Mouse (Mus musculus) hindbrain, embryonic 10.5 days (tissue): ENCODE measurements at regions not wholly inside any gene's neighbourhood (a gene's known extent, or its start where the extent isn't known, plus 50 kb on each side); places are given as distances from the start of the nearest gene placed in this dataset.
"Not testable (repeated sequence)": the region's sequence is repeated elsewhere in the genome, so short reads cannot be mapped to it uniquely, and the experiment has no call there.

ENCODE experiments used
- DNase-seq: peaks from one replicate; pipeline ENCODE4 v3.0.0-alpha.2; 2017; ENCODE audit warnings: low spot score
- H3K27ac ChIP-seq: fragments of 300-500 bp; sonication (generic); 2 replicates; pipeline ENCODE4 v1.5.1; 2016; ENCODE audit warnings: mild to moderate bottlenecking, moderate library complexity
- H3K27me3 ChIP-seq: fragments of 300-500 bp; sonication (generic); 2 replicates; pipeline ENCODE4 v1.6.1; 2016; ENCODE audit warnings: mild to moderate bottlenecking; ENCODE audit not compliant: poor library complexity, insufficient read depth, severe bottlenecking
- H3K36me3 ChIP-seq: fragments of 300-500 bp; sonication (generic); 2 replicates; pipeline ENCODE4 v1.6.1; 2016; ENCODE audit warnings: mild to moderate bottlenecking, moderate library complexity
- H3K4me1 ChIP-seq: fragments of 300-500 bp; sonication (generic); replicated peaks from 2 replicates; pipeline ENCODE4 v1.6.1; 2016; ENCODE audit warnings: mild to moderate bottlenecking
- H3K4me3 ChIP-seq: fragments of 300-500 bp; sonication (generic); 2 replicates; pipeline ENCODE4 v1.5.1; 2016; ENCODE audit warnings: mild to moderate bottlenecking, moderate library complexity
- H3K9me3 ChIP-seq: fragments of 300-500 bp; sonication (generic); 2 replicates; pipeline ENCODE4 v1.6.1; 2016; ENCODE audit warnings: mild to moderate bottlenecking, moderate library complexity
- WGBS: fragments of 180-500 bp; shearing (Covaris S2); methylation state at CpG from one replicate; pipeline ENCODE4 v1.1.7; 2016; 5-methylcytosine and 5-hydroxymethylcytosine counted together

- Histone ChIP-seq H3K4me1 (peaks cover 3% of the 10 kb centered on the region; the same call in 1 of the 2 replicates), H3K27ac (no peak overlapping the region), H3K36me3 (no peaks in the 10 kb centered on the region), H3K27me3 (no peaks in the 10 kb centered on the region), H3K9me3 (no peaks in the 10 kb centered on the region), H3K4me3 (no peak overlapping the region)
- DNase-seq, result no peak
- 76% methylated on average over 7 of the region's 7 CpGs for WGBS
These were observed 487.0 kb downstream of the Lmo7 start for GRCm38 (mm10) chr14:102216581-102217368.

GRCm38 (mm10) chr14:102215267-102215964, 485.7 kb downstream of the Lmo7 start:
- Histone ChIP-seq H3K36me3 (no peaks in the 10 kb centered on the region), H3K27me3 (no peaks in the 10 kb centered on the region), H3K9me3 (no peaks in the 10 kb centered on the region), H3K4me1 (peaks cover 3% of the 10 kb centered on the region; the same call in 1 of the 2 replicates), H3K4me3 (no peak overlapping the region), H3K27ac (no peak overlapping the region)
- WGBS, result 68% methylated on average over 4 of the region's 4 CpGs
- DNase-seq, result no peak

GRCm38 (mm10) chr14:102212079-102212478, 482.3 kb downstream of the Lmo7 start:
- Histone ChIP-seq H3K4me1 (peaks cover 3% of the 10 kb centered on the region; the same call in 1 of the 2 replicates), H3K36me3 (no peaks in the 10 kb centered on the region), H3K4me3 (no peak overlapping the region), H3K27ac (no peak overlapping the region), H3K9me3 (no peaks in the 10 kb centered on the region), H3K27me3 (no peaks in the 10 kb centered on the region)
- WGBS, result 93% methylated on average over 2 of the region's 2 CpGs
- no peak for DNase-seq

GRCm38 (mm10) chr14:102204881-102205671, 475.3 kb downstream of the Lmo7 start:
- Histone ChIP-seq H3K27ac (no peak overlapping the region), H3K9me3 (no peaks in the 10 kb centered on the region), H3K27me3 (no peaks in the 10 kb centered on the region), H3K36me3 (no peaks in the 10 kb centered on the region), H3K4me1 (no peaks in the 10 kb centered on the region), H3K4me3 (no peak overlapping the region)
- DNase-seq, result no peak
- 91% methylated on average over 10 of the region's 10 CpGs for WGBS

GRCm38 (mm10) chr14:102199430-102199829, 469.7 kb downstream of the Lmo7 start:
- H3K4me3 ChIP-seq, result no peak overlapping the region
- no peaks in the 10 kb centered on the region for H3K9me3 ChIP-seq
- no peaks in the 10 kb centered on the region for H3K36me3 ChIP-seq
- H3K4me1 ChIP-seq, result no peaks in the 10 kb centered on the region
- 86% methylated on average over 6 of the region's 6 CpGs for WGBS
- H3K27me3 ChIP-seq, result no peaks in the 10 kb centered on the region
- no peak overlapping the region for H3K27ac ChIP-seq
- DNase-seq, result no peak

- Histone ChIP-seq H3K27ac (no peak overlapping the region), H3K27me3 (no peaks in the 10 kb centered on the region), H3K36me3 (no peaks in the 10 kb centered on the region), H3K4me1 (no peaks in the 10 kb centered on the region), H3K9me3 (no peaks in the 10 kb centered on the region), H3K4me3 (no peak overlapping the region)
- WGBS, result 81% methylated on average over 1 of the region's 1 CpGs
- no peak for DNase-seq
These were observed 461.0 kb downstream of the Lmo7 start for GRCm38 (mm10) chr14:102190786-102191185.

GRCm38 (mm10) chr14:102181269-102181668, 451.5 kb downstream of the Lmo7 start:
- H3K36me3 ChIP-seq, result no peaks in the 10 kb centered on the region
- no peaks in the 10 kb centered on the region for H3K9me3 ChIP-seq
- no peak for DNase-seq
- WGBS, result 91% methylated on average over 3 of the region's 3 CpGs
- no peaks in the 10 kb centered on the region for H3K27me3 ChIP-seq
- H3K27ac ChIP-seq, result no peak overlapping the region
- no peaks in the 10 kb centered on the region for H3K4me1 ChIP-seq
- no peak overlapping the region for H3K4me3 ChIP-seq

- H3K27ac ChIP-seq, result no peak overlapping the region
- no peak for DNase-seq
- no peaks in the 10 kb centered on the region for H3K27me3 ChIP-seq
- 92% methylated on average over 2 of the region's 2 CpGs for WGBS
- no peak overlapping the region for H3K4me3 ChIP-seq
- H3K4me1 ChIP-seq, result peaks cover 4% of the 10 kb centered on the region
- no peaks in the 10 kb centered on the region for H3K36me3 ChIP-seq
- no peaks in the 10 kb centered on the region for H3K9me3 ChIP-seq
These were observed 442.0 kb downstream of the Lmo7 start for GRCm38 (mm10) chr14:102171775-102172174.

GRCm38 (mm10) chr14:102161291-102162284, 431.8 kb downstream of the Lmo7 start:
- no peak overlapping the region for H3K27ac ChIP-seq
- no peaks in the 10 kb centered on the region for H3K4me1 ChIP-seq
- no peak overlapping the region for H3K4me3 ChIP-seq
- H3K36me3 ChIP-seq, result no peaks in the 10 kb centered on the region
- DNase-seq, result no peak
- H3K27me3 ChIP-seq, result no peaks in the 10 kb centered on the region
- 84% methylated on average over 3 of the region's 3 CpGs for WGBS
- H3K9me3 ChIP-seq, result no peaks in the 10 kb centered on the region

GRCm38 (mm10) chr14:102150410-102150809, 420.7 kb downstream of the Lmo7 start:
- not testable (repeated sequence) for H3K9me3 ChIP-seq
- WGBS, result 91% methylated on average over 4 of the region's 4 CpGs

GRCm38 (mm10) chr14:102142720-102143119, 413.0 kb downstream of the Lmo7 start:
- no peak for DNase-seq
- H3K4me3 ChIP-seq, result no peak overlapping the region
- no peaks in the 10 kb centered on the region for H3K27me3 ChIP-seq
- no peak overlapping the region for H3K27ac ChIP-seq
- H3K9me3 ChIP-seq, result no peaks in the 10 kb centered on the region
- 44% methylated on average over 2 of the region's 2 CpGs for WGBS
- H3K36me3 ChIP-seq, result no peaks in the 10 kb centered on the region
- H3K4me1 ChIP-seq, result no peaks in the 10 kb centered on the region

More at GRCm38 (mm10) chr14:102150410-102150809, 420.7 kb downstream of the Lmo7 start:
- H3K27me3 ChIP-seq, H3K4me3 ChIP-seq, DNase-seq, H3K27ac ChIP-seq, H3K36me3 ChIP-seq, H3K4me1 ChIP-seq: not testable (repeated sequence)

GRCm38 (mm10) chr14:102138936-102139335, 409.2 kb downstream of the Lmo7 start:
- no peak overlapping the region for H3K4me3 ChIP-seq
- no peaks in the 10 kb centered on the region for H3K36me3 ChIP-seq
- no peaks in the 10 kb centered on the region for H3K9me3 ChIP-seq
- WGBS, result 90% methylated on average over 1 of the region's 1 CpGs
- no peak overlapping the region for H3K27ac ChIP-seq
- H3K4me1 ChIP-seq, result no peaks in the 10 kb centered on the region
- no peak for DNase-seq
- H3K27me3 ChIP-seq, result no peaks in the 10 kb centered on the region
